Mouse (Mus musculus) hindbrain, embryonic 10.5 days (tissue): ENCODE results near the gene Por. TPM values are rescaled to one million over a fixed set of nuclear protein-coding genes. Genes with fewer than 3 reads are reported as not detected.

ENCODE experiments used
- DNase-seq: peaks from one replicate; pipeline ENCODE4 v3.0.0-alpha.2; 2017; ENCODE audit warnings: low spot score
- H3K27ac ChIP-seq: fragments of 300-500 bp; sonication (generic); 2 replicates; pipeline ENCODE4 v1.5.1; 2016; ENCODE audit warnings: mild to moderate bottlenecking, moderate library complexity
- H3K27me3 ChIP-seq: fragments of 300-500 bp; sonication (generic); 2 replicates; pipeline ENCODE4 v1.6.1; 2016; ENCODE audit warnings: mild to moderate bottlenecking; ENCODE audit not compliant: poor library complexity, insufficient read depth, severe bottlenecking
- H3K36me3 ChIP-seq: fragments of 300-500 bp; sonication (generic); 2 replicates; pipeline ENCODE4 v1.6.1; 2016; ENCODE audit warnings: mild to moderate bottlenecking, moderate library complexity
- H3K4me1 ChIP-seq: fragments of 300-500 bp; sonication (generic); replicated peaks from 2 replicates; pipeline ENCODE4 v1.6.1; 2016; ENCODE audit warnings: mild to moderate bottlenecking
- H3K4me3 ChIP-seq: fragments of 300-500 bp; sonication (generic); 2 replicates; pipeline ENCODE4 v1.5.1; 2016; ENCODE audit warnings: mild to moderate bottlenecking, moderate library complexity
- H3K9me3 ChIP-seq: fragments of 300-500 bp; sonication (generic); 2 replicates; pipeline ENCODE4 v1.6.1; 2016; ENCODE audit warnings: mild to moderate bottlenecking, moderate library complexity
- WGBS: fragments of 180-500 bp; shearing (Covaris S2); methylation state at CpG from one replicate; pipeline ENCODE4 v1.1.7; 2016; 5-methylcytosine and 5-hydroxymethylcytosine counted together
- polyA plus RNA-seq: library from polyadenylated mRNA; unstranded; fragments of >200 nt; fragmentation: Nextera tagmentation; extraction: Ambion mirVana; gene quantifications from 2 replicates; pipeline ENCODE4 v1.2.1, GENCODE M21; 2016

The Por gene
- polyA plus RNA-seq, 1 experiment from 2014 or later = 106 TPM

- no peak for DNase-seq
- no peaks in the 10 kb centered on the region for H3K9me3 ChIP-seq
- no peak overlapping the region for H3K27ac ChIP-seq
- no peak overlapping the region for H3K4me3 ChIP-seq
- H3K36me3 ChIP-seq = peaks cover 83% of the 10 kb centered on the region
- H3K4me1 ChIP-seq = no peaks in the 10 kb centered on the region
- WGBS = 92% methylated on average over 16 of the region's 16 CpGs
- H3K27me3 ChIP-seq = no peaks in the 10 kb centered on the region
These were observed 66.7 kb downstream of the Por start for GRCm38 (mm10) chr5:135736544-135736943.

- H3K4me1 ChIP-seq = peaks cover 5% of the 10 kb centered on the region; the same call in 1 of the 2 replicates
- no peak for DNase-seq
- no peaks in the 10 kb centered on the region for H3K9me3 ChIP-seq
- H3K27me3 ChIP-seq = no peaks in the 10 kb centered on the region
- 81% methylated on average over 7 of the region's 7 CpGs for WGBS
- no peak overlapping the region for H3K27ac ChIP-seq
- H3K36me3 ChIP-seq = peaks cover 83% of the 10 kb centered on the region
- no peak overlapping the region for H3K4me3 ChIP-seq
These were observed 67.3 kb downstream of the Por start for GRCm38 (mm10) chr5:135737154-135737553.

GRCm38 (mm10) chr5:135738266-135738665, 68.4 kb downstream of the Por start:
- Histone ChIP-seq H3K4me1 (peaks cover 17% of the 10 kb centered on the region), H3K9me3 (no peaks in the 10 kb centered on the region), H3K36me3 (peaks cover 74% of the 10 kb centered on the region), H3K27ac (no peak overlapping the region), H3K27me3 (no peaks in the 10 kb centered on the region), H3K4me3 (no peak overlapping the region)
- no peak for DNase-seq
- 32% methylated on average over 6 of the region's 6 CpGs for WGBS

- Histone ChIP-seq H3K4me1 (peaks cover 33% of the 10 kb centered on the region), H3K27ac (no peak overlapping the region), H3K9me3 (peaks cover 7% of the 10 kb centered on the region; the same call in 1 of the 2 replicates), H3K4me3 (peak overlapping the region; percentile 86; the same call in 1 of the 2 replicates), H3K27me3 (peaks cover 14% of the 10 kb centered on the region), H3K36me3 (peaks cover 36% of the 10 kb centered on the region)
- peak; percentile 27 for DNase-seq
- WGBS = 67% methylated on average over 10 of the region's 10 CpGs
These were observed 72.3 kb downstream of the Por start for GRCm38 (mm10) chr5:135742156-135742555.

- peaks cover 15% of the 10 kb centered on the region for H3K9me3 ChIP-seq
- H3K36me3 ChIP-seq = peaks cover 27% of the 10 kb centered on the region
- DNase-seq = peak; percentile 47
- H3K4me3 ChIP-seq = peak overlapping the region; percentile 86
- peak overlapping the region; percentile 88 for H3K27ac ChIP-seq
- peaks cover 14% of the 10 kb centered on the region for H3K27me3 ChIP-seq
- WGBS = 20% methylated on average over 18 of the region's 18 CpGs
- H3K4me1 ChIP-seq = peaks cover 33% of the 10 kb centered on the region
These were observed 73.3 kb downstream of the Por start for GRCm38 (mm10) chr5:135742941-135743740.

- under 1% methylated on average over 60 of the region's 60 CpGs for WGBS
- peak within 1 kb of the TSS; percentile 88 for H3K27ac ChIP-seq
- peak; percentile 94 for DNase-seq
- peaks cover 14% of the 10 kb centered on the region for H3K27me3 ChIP-seq
- H3K36me3 ChIP-seq = peaks cover 27% of the 10 kb centered on the region
- peaks cover 18% of the 10 kb centered on the region for H3K9me3 ChIP-seq
- H3K4me3 ChIP-seq = peak within 1 kb of the TSS; percentile 86
- peaks cover 33% of the 10 kb centered on the region for H3K4me1 ChIP-seq
These were observed 74.1 kb downstream of the Por start, which contains the start of gene Tmem120a for GRCm38 (mm10) chr5:135743741-135744609. Tmem120a (minus strand) TSS chr5:135744448.

- H3K9me3 ChIP-seq = peaks cover 18% of the 10 kb centered on the region
- WGBS = 20% methylated on average over 12 of the region's 12 CpGs
- peaks cover 14% of the 10 kb centered on the region for H3K27me3 ChIP-seq
- peak overlapping the region; percentile 88 for H3K27ac ChIP-seq
- DNase-seq = no peak
- peak overlapping the region; percentile 86 for H3K4me3 ChIP-seq
- peaks cover 23% of the 10 kb centered on the region for H3K36me3 ChIP-seq
- peaks cover 33% of the 10 kb centered on the region for H3K4me1 ChIP-seq
These were observed 74.9 kb downstream of the Por start for GRCm38 (mm10) chr5:135744742-135745141.

- H3K9me3 ChIP-seq = peaks cover 20% of the 10 kb centered on the region
- H3K4me1 ChIP-seq = no peaks in the 10 kb centered on the region
- 81% methylated on average over 1 of the region's 1 CpGs for WGBS
- peaks cover 1% of the 10 kb centered on the region; the same call in 1 of the 2 replicates for H3K27me3 ChIP-seq
- no peak for DNase-seq
- no peak overlapping the region for H3K27ac ChIP-seq
- H3K4me3 ChIP-seq = no peak overlapping the region
- no peaks in the 10 kb centered on the region for H3K36me3 ChIP-seq
These were observed 81.2 kb downstream of the Por start for GRCm38 (mm10) chr5:135751041-135751440.

- H3K36me3 ChIP-seq = no peaks in the 10 kb centered on the region
- no peak for DNase-seq
- H3K4me1 ChIP-seq = no peaks in the 10 kb centered on the region
- WGBS = 83% methylated on average over 2 of the region's 2 CpGs
- no peak overlapping the region for H3K27ac ChIP-seq
- no peaks in the 10 kb centered on the region for H3K27me3 ChIP-seq
- H3K4me3 ChIP-seq = no peak overlapping the region
- H3K9me3 ChIP-seq = peaks cover 17% of the 10 kb centered on the region
These were observed 81.8 kb downstream of the Por start for GRCm38 (mm10) chr5:135751595-135751994.

- H3K36me3 ChIP-seq = no peaks in the 10 kb centered on the region
- DNase-seq = no peak
- H3K9me3 ChIP-seq = no peaks in the 10 kb centered on the region
- H3K27me3 ChIP-seq = 0 out of 2 replicates have a peak, but pooled peaks cover 5% of the 10 kb centered on the region
- no peaks in the 10 kb centered on the region for H3K4me1 ChIP-seq
- no peak overlapping the region for H3K4me3 ChIP-seq
- H3K27ac ChIP-seq = no peak overlapping the region
- WGBS = 91% methylated on average over 3 of the region's 3 CpGs
These were observed 92.0 kb downstream of the Por start for GRCm38 (mm10) chr5:135761881-135762280.

GRCm38 (mm10) chr5:135763526-135763925, 93.7 kb downstream of the Por start:
- Histone ChIP-seq H3K27me3 (0 out of 2 replicates have a peak, but pooled peaks cover 5% of the 10 kb centered on the region), H3K27ac (no peak overlapping the region)
- 3% methylated on average over 7 of the region's 7 CpGs for WGBS

GRCm38 (mm10) chr5:135764971-135765370, 95.1 kb downstream of the Por start:
- H3K27me3 ChIP-seq = 0 out of 2 replicates have a peak, but pooled peaks cover 5% of the 10 kb centered on the region
- no peak overlapping the region for H3K4me3 ChIP-seq
- no peaks in the 10 kb centered on the region for H3K4me1 ChIP-seq
- no peak for DNase-seq
- H3K9me3 ChIP-seq = no peaks in the 10 kb centered on the region
- no peak overlapping the region for H3K27ac ChIP-seq
- H3K36me3 ChIP-seq = no peaks in the 10 kb centered on the region
- 67% methylated on average over 3 of the region's 3 CpGs for WGBS

More at GRCm38 (mm10) chr5:135763526-135763925, 93.7 kb downstream of the Por start:
- DNase-seq = peak; percentile 78
- Histone ChIP-seq H3K4me1 (no peaks in the 10 kb centered on the region), H3K9me3 (no peaks in the 10 kb centered on the region), H3K4me3 (no peak overlapping the region), H3K36me3 (no peaks in the 10 kb centered on the region)
